Mouse (Mus musculus) small intestine, adult 2 months (tissue): Measurements from ENCODE around the gene Erich2. TPM values are rescaled to one million over a fixed set of nuclear protein-coding genes. Genes with fewer than 3 reads are reported as not detected.

Experiments used
- H3K27ac ChIP-seq: fragments of 200-500 bp; 2 replicates; pipeline ENCODE4 v1.5.1; 2012; ENCODE audit warnings: low read depth, low read length, control low read depth, inconsistent platforms; ENCODE audit not compliant: insufficient read depth
- H3K27me3 ChIP-seq: fragments of 200-500 bp; 2 replicates; pipeline ENCODE4 v1.6.1; 2012; ENCODE audit warnings: mild to moderate bottlenecking, moderate library complexity, low read length, inconsistent platforms; ENCODE audit not compliant: control insufficient read depth, insufficient read depth
- H3K36me3 ChIP-seq: fragments of 200-500 bp; 2 replicates; pipeline ENCODE4 v1.6.1; 2012; ENCODE audit warnings: mild to moderate bottlenecking, low read length, control low read depth, inconsistent platforms; ENCODE audit not compliant: control insufficient read depth, insufficient read depth
- H3K4me1 ChIP-seq: fragments of 200-500 bp; 2 replicates; pipeline ENCODE4 v1.6.1; 2012; ENCODE audit warnings: low read length, inconsistent platforms, mixed read lengths; ENCODE audit not compliant: control insufficient read depth, insufficient read depth, insufficient read length
- H3K4me3 ChIP-seq: fragments of 200-500 bp; 2 replicates; pipeline ENCODE4 v1.5.1; 2012; ENCODE audit warnings: low read depth, mild to moderate bottlenecking, control low read depth, inconsistent platforms, low read length, moderate library complexity
- CTCF ChIP-seq: fragments of 200-500 bp; IDR thresholded peaks from 2 replicates; pipeline ENCODE4 v1.5.1; 2012; ENCODE audit warnings: low read depth, mild to moderate bottlenecking, control low read depth, inconsistent platforms, low read length, moderate library complexity, mixed read lengths; ENCODE audit not compliant: insufficient replicate concordance, insufficient read length; ENCODE audit errors: extremely low read depth
- POLR2A ChIP-seq: fragments of 200-500 bp; IDR thresholded peaks from 2 replicates; pipeline ENCODE4 v1.6.1; 2012; ENCODE audit warnings: low read depth, mild to moderate bottlenecking, control low read depth, inconsistent platforms, low read length, moderate library complexity
- WGBS: fragments of 180-500 bp; shearing (Covaris S2); methylation state at CpG from one replicate; pipeline ENCODE4 v1.1.7; 2018; 5-methylcytosine and 5-hydroxymethylcytosine counted together
- polyA plus RNA-seq: library from polyadenylated mRNA; depleted of rRNA; stranded (reverse); fragments of >200 nt; gene quantifications from 2 replicates; pipeline ENCODE4 v1.2.3, GENCODE M21; 2012

Erich2 gene
- polyA plus RNA-seq, 1 experiment, result 0.44 TPM

- no peak for TF ChIP-seq CTCF
- no peak for TF ChIP-seq POLR2A
- WGBS, result 1% methylated on average over 34 of the region's 34 CpGs
- Histone ChIP-seq H3K4me1 (no peaks in the 10 kb centered on the region), H3K27me3 (peaks cover 68% of the 10 kb centered on the region), H3K4me3 (no peak overlapping the region), H3K27ac (no peak overlapping the region), H3K36me3 (no peaks in the 10 kb centered on the region)
Observed at GRCm38 (mm10) chr2:70562611-70562980, 54.0 kb downstream of the Erich2 start.

DNA sequence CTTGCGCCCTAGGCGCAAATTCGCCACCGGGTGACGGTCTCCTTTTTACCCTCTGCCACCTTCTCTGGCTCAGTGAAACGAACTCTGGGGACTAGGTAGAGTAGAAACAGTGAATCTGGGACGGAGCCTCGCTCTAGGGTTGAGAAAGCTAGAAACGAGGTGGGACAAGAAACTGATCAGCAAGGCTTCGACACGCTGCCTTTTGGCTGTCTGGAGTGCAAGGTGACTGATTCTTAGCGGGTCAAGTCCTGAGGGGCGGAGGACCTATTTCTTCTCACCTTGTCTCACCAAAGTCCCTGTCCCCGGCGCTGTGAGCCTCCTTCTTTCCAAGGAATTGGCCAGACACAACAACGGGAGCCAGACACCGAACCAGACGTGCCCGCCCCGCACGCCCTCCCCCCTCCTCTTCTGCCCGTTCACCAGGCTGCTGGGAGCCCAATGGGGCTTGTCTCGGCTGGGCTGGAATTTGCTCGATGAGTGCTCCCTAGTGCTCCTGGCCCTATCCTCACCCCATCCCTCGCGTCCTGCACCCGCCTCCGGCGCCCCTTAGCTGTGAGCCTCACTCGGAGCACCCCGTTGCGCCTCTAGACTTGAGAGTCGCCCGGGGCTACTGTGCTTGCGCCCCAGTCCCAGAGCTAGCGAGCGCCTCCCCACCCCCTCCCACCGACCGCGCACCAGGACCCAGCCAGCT, 54.5 kb downstream of the Erich2 start:
- WGBS, result 4% methylated on average over 40 of the region's 40 CpGs
- H3K36me3 ChIP-seq, result no peaks in the 10 kb centered on the region
- H3K27me3 ChIP-seq, result peaks cover 72% of the 10 kb centered on the region
- peaks cover under 1% of the 10 kb centered on the region; the same call in 1 of the 2 replicates for H3K4me1 ChIP-seq
- no peak overlapping the region for H3K4me3 ChIP-seq
- no peak overlapping the region for H3K27ac ChIP-seq
- TF ChIP-seq POLR2A (no peak), CTCF (no peak)

- peaks cover 2% of the 10 kb centered on the region; the same call in 1 of the 2 replicates for H3K4me1 ChIP-seq
- H3K36me3 ChIP-seq, result no peaks in the 10 kb centered on the region
- WGBS, result 4% methylated on average over 38 of the region's 38 CpGs
- TF ChIP-seq POLR2A (no peak), CTCF (no peak)
- no peak overlapping the region for H3K4me3 ChIP-seq
- H3K27ac ChIP-seq, result no peak overlapping the region
- peaks cover 73% of the 10 kb centered on the region for H3K27me3 ChIP-seq
Observed at GRCm38 (mm10) chr2:70563721-70564645, 55.4 kb downstream of the Erich2 start.

DNA sequence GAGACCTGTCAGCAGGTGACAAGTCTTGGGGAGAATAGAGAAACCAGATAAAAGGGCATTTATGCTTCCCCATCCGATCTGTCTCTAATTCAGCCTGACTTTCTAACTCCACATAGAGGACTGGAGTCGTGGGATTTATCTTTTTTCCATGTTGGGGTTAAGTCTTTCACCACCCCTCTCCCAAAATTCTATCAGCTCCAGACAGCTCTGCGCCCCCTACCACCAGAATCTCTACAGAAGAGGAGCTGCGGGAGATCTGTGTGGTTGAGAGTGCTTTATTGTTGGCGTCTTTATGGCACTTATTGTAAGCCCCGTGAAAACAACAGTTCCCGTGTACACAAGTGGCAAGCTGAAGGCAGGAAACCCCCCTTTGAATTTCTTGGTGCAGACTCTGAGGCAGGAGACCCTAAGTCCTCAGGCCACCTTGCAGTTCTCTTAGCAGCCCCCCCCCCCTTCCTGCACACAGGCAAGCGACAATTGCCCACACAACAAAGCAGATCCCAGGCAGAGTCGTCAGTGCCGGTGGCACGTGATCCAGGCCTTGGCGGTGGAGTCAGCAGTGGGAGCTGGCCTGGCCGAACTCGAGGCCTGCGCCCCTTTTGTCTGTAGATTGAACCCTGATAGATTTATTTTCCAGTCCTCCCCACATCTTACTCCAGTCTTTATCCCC, 56.2 kb downstream of the Erich2 start:
- no peak for TF ChIP-seq POLR2A
- TF ChIP-seq CTCF, result no peak
- Histone ChIP-seq H3K4me3 (no peak overlapping the region), H3K27me3 (peaks cover 69% of the 10 kb centered on the region), H3K27ac (no peak overlapping the region), H3K36me3 (no peaks in the 10 kb centered on the region), H3K4me1 (peaks cover 2% of the 10 kb centered on the region; the same call in 1 of the 2 replicates)
- 8% methylated on average over 15 of the region's 15 CpGs for WGBS

- H3K36me3 ChIP-seq, result no peaks in the 10 kb centered on the region
- H3K4me1 ChIP-seq, result peaks cover 2% of the 10 kb centered on the region; the same call in 1 of the 2 replicates
- H3K27ac ChIP-seq, result no peak overlapping the region
- TF ChIP-seq POLR2A (no peak), CTCF (no peak)
- H3K27me3 ChIP-seq, result peaks cover 63% of the 10 kb centered on the region
- no peak overlapping the region for H3K4me3 ChIP-seq
- WGBS, result 9% methylated on average over 30 of the region's 30 CpGs
Observed at GRCm38 (mm10) chr2:70565651-70566602, 57.3 kb downstream of the Erich2 start.

DNA sequence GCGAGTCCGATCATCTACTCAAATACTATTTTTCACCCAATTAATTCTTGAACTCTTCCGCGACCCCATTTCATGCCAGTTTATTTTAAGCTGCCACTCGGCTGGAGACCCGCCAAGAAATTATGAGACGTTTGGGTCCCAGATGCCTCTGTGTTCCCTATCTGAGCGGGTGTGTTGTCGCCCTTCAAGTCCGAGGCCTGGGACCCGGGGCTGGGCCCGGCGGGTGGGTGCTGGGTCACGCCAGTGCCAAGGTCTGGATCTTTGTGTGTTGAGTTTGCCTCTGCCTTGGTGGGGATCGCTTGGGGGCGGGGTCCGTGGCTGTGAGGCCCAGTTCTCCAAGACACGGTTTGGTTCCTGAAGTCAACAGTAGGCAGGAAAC, 58.0 kb downstream of the Erich2 start:
- no peaks in the 10 kb centered on the region for H3K36me3 ChIP-seq
- H3K27me3 ChIP-seq, result peaks cover 56% of the 10 kb centered on the region
- H3K4me3 ChIP-seq, result no peak overlapping the region
- TF ChIP-seq POLR2A, result no peak
- TF ChIP-seq CTCF, result no peak
- WGBS, result 5% methylated on average over 18 of the region's 18 CpGs
- H3K4me1 ChIP-seq, result peaks cover 2% of the 10 kb centered on the region; the same call in 1 of the 2 replicates
- H3K27ac ChIP-seq, result no peak overlapping the region
